Mouse (Mus musculus): ENCODE measurements around the gene Atpaf1.

Gene Atpaf1

GRCm38 (mm10) chr4:115848990-115849677 lies 64.5 kb downstream of the Atpaf1 start:
- DNase-seq (ENCODE audit: low read depth, low spot score), result no peak

GRCm38 (mm10) chr4:115850111-115850510 lies 65.5 kb downstream of the Atpaf1 start:
- no peak for DNase-seq (ENCODE audit: low read depth, low spot score)

GRCm38 (mm10) chr4:115850631-115851030 lies 66.0 kb downstream of the Atpaf1 start:
- DNase-seq (ENCODE audit: low read depth, low spot score), result no peak

GRCm38 (mm10) chr4:115851569-115851968 lies 67.0 kb downstream of the Atpaf1 start:
- DNase-seq (ENCODE audit: low read depth, low spot score), result no peak

- DNase-seq (ENCODE audit: low read depth, low spot score), result no peak
Observed at GRCm38 (mm10) chr4:115855100-115855499, 70.5 kb downstream of the Atpaf1 start.

GRCm38 (mm10) chr4:115855609-115856008 lies 71.0 kb downstream of the Atpaf1 start:
- no peak for DNase-seq (ENCODE audit: low read depth, low spot score)

- DNase-seq (ENCODE audit: low read depth, low spot score), result no peak
Observed at GRCm38 (mm10) chr4:115856282-115856681, 71.7 kb downstream of the Atpaf1 start.

GRCm38 (mm10) chr4:115857293-115857883 lies 72.8 kb downstream of the Atpaf1 start:
- DNase-seq (ENCODE audit: low read depth, low spot score), result no peak

- no peak for DNase-seq (ENCODE audit: low read depth, low spot score)
Observed at GRCm38 (mm10) chr4:115863352-115863751, 78.7 kb downstream of the Atpaf1 start.

- DNase-seq (ENCODE audit: low read depth, low spot score), result no peak
Observed at GRCm38 (mm10) chr4:115863880-115864279, 79.3 kb downstream of the Atpaf1 start.
